Mouse (Mus musculus) Patski (cell line): ENCODE measurements around the gene Psmd11. TPM values are rescaled to one million over a fixed set of nuclear protein-coding genes. Genes with fewer than 3 reads are reported as not detected.
A peak's percentile ranks its signal among the peaks of the same experiment; 100 is the strongest.
"Not testable (repeated sequence)": the region's sequence is repeated elsewhere in the genome, so short reads cannot be mapped to it uniquely, and the experiment has no call there.

Source experiments
- ATAC-seq: fragments of 100-300 bp; one replicate; pipeline ENCODE4 v1.8.0; 2021
- CTCF ChIA-PET: fragments of 350-600 bp; sonication (Branson Sonifier 250); formaldehyde crosslinking; loops from one replicate; lab custom pipeline; 2022; ENCODE audit warnings: inconsistent platforms; lab: Charles Lee
- POLR2A ChIA-PET: fragments of 350-600 bp; sonication (Branson Sonifier 250); formaldehyde crosslinking; loops from one replicate; lab custom pipeline; 2022; ENCODE audit warnings: antibody characterized with exemption, inconsistent platforms; lab: Charles Lee
- DNase-seq: peaks from one replicate; pipeline ENCODE4 v3.0.0-alpha.2; 2011; ENCODE audit warnings: low read depth, low spot score
- H3K27me3 ChIP-seq: fragments of 371-371 bp; one replicate; pipeline ENCODE4 v1.5.1; 2021
- CTCF ChIP-seq: fragments of 100-300 bp; IDR thresholded peaks from one replicate; pipeline ENCODE4 v1.5.1; 2021
- in situ Hi-C: fragments of 300-500 bp; cut with MboI; formaldehyde crosslinking; loops from 3 replicates; pipeline ENCODE4 v1.11.1; 2018; ENCODE audit warnings: low pct_unique_long_range_greater_than_20kb, mixed read lengths
- polyA plus RNA-seq: library from polyadenylated mRNA; unstranded; gene quantifications from one replicate; pipeline ENCODE4 v1.2.3, GENCODE M21; 2021

Psmd11 gene
- polyA plus RNA-seq, 1 experiment from 2014 or later, result 133 TPM

DNA sequence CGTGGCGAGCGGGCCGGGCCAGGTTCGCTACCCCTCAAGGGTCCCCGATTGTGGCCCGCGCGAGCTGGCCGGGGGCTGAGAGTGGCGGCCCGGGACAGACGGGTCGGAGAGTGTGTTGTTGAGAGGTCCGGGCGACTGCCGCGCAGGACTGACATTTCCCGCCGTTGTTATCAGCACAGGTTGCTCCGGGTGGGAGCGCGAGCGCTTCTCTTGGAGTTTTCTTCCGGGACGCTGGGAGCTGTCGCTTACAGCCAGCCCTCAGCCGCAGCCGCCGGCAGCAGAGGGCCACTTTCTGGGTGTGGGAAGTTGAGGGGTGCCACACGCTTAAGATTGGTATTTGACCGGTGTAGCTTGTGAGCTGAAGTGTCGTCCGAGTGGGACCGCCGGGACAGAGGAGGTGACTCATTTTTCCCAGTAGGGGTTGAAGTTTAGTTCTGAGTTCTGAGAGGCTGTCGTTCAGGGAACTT is 627 bp downstream of the Psmd11 start:
- TF ChIP-seq CTCF, result no peak
- ATAC-seq (peak; percentile 31), DNase-seq (no peak)
- in situ Hi-C loops, result loop anchor here (5.0 kb wide), 1 partner anchor 233 kb away; no protein-coding TSS in a partner anchor
- ChIA-PET CTCF (interaction anchor here (1.1 to 1.6 kb wide), 3 partner anchors 10 to 20 kb away, joined by 4 to 5 read pairs (median 4); no protein-coding TSS in a partner anchor), POLR2A (interaction anchor here (0.6 to 1.0 kb wide), 3 partner anchors 8 to 804 kb away, joined by 3 to 7 read pairs (median 6); no protein-coding TSS in a partner anchor)
- H3K27me3 ChIP-seq, result no peaks in the 10 kb centered on the region

DNA sequence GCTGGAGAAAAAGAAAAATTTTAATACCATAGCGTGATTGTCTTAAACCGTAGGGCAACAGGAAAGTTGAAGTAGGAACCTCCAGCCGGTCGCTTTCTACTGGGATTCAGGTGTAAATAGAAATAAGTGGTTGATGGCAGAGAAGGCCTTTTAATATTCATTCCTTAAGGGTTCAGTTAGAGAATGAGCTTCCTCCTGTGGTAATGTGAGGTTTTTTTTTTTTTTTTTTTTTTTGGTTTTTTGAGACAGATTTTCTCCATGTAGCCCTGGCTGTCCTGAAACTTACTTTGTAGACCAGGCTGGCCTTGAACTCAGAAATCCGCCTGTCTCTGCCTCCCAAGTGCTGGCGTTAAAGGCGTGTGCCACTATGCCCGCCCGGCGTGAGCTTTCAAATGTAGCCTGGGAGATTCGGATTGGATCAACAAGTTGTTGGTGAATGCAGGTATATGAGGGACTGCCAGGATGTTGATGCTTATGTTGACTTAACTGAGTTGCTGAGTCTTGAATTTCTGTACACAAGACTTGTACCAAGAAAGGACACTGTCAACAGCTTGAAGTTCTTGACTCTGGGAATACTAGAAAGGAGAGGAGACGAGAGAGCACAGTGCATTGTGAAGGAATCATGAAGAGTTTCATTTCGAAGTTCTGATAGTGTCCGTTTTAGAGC is 1.2 kb downstream of the Psmd11 start:
- ATAC-seq, result no peak

DNA sequence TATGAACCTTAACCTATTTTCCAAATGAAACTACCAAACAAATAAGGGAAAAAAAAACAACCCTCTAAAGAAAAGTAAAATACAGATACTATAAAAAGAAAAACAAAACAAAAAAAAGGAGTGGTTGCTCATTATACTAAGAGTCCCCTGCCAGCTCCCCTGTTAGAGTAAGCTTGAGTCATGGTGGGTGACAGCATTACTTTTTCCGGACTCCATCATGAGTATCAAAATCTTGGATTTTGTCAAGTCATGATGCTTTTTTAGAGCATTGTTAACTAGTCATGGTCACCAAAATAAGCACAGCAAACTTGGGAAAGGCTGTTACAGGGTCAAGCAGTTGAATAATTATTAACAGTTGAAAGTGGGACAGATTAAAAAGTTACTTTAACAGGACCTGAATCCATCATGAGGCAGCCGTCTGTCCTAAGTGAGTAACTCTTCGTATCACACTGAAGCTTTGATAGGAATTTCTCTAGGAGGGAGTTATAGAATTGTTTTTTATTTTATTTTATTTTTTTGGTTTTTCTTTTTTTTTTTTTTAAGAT is 2.0 kb downstream of the Psmd11 start:
- DNase-seq (no peak), ATAC-seq (no peak)
- in situ Hi-C loops, result no loop called here
- no peaks in the 10 kb centered on the region for H3K27me3 ChIP-seq
- ChIA-PET CTCF (interaction anchor here (1.6 kb wide), 1 partner anchor 16 kb away, joined by 5 read pairs; no protein-coding TSS in a partner anchor), POLR2A (no interaction called here)
- TF ChIP-seq CTCF, result peak; percentile 15

More for the DNA sequence above, 1.2 kb downstream of the Psmd11 start:
- no peak for DNase-seq
- no peaks in the 10 kb centered on the region for H3K27me3 ChIP-seq
- ChIA-PET POLR2A (interaction anchor here (0.6 to 1.0 kb wide), 3 partner anchors 9 to 803 kb away, joined by 3 to 7 read pairs (median 6); no protein-coding TSS in a partner anchor), CTCF (interaction anchor here (1.1 to 1.6 kb wide), 2 partner anchors 9 to 17 kb away, joined by 4 to 5 read pairs; no protein-coding TSS in a partner anchor)
- no peak for TF ChIP-seq CTCF
- in situ Hi-C loops, result loop anchor here (5.0 kb wide), 1 partner anchor 233 kb away; no protein-coding TSS in a partner anchor

DNA sequence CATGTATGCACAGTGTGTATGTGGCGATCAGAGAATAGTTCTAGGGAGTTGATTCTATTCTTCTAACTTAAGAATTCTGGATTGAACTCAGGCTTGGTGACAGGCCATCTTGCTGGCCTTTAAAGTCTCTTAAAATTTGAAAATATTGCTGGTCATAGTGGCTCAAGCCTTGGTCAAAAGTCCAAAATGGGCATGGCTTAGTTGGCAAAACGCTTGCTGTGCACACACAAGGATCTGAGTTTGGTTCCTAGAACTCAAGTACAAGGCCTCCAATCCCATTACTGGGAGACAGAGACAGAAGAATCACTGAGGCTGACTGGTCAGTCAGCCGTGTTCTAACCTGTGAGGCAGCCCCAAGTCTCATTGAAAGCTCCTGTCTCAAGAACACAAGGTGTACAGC is 18.5 kb downstream of the Psmd11 start:
- ChIA-PET POLR2A (no interaction called here), CTCF (interaction anchor here (1.3 kb wide), 1 partner anchor 17 kb away, joined by 5 read pairs; no protein-coding TSS in a partner anchor)
- in situ Hi-C loops, result no loop called here
- no peak for TF ChIP-seq CTCF
- ATAC-seq (no peak), DNase-seq (no peak)
- H3K27me3 ChIP-seq, result no peaks in the 10 kb centered on the region

DNA sequence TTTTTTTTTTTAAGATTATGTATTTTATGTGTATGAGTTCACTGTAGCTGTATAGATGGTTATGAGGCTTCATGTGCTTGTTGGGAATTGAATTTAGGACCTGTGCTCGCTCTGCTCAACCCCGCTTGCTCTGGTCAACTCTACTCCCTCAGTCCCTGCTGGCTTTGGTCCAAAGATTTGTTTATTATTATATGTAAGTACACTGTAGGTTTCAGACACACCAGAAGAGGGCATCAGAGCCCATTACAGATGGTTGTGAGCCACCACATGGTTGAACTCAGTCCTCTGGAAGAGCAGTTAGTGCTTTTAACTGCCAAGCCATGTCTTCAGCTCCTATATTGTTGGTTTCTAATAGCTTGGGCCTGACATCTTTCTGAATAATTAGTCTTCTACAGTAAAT is 21.4 kb downstream of the Psmd11 start:
- CTCF ChIA-PET, result interaction anchor here (1.2 to 1.9 kb wide), 2 partner anchors 9 to 13 kb away, joined by 3 to 5 read pairs; no protein-coding TSS in a partner anchor
- DNase-seq (no peak), ATAC-seq (no peak)

DNA sequence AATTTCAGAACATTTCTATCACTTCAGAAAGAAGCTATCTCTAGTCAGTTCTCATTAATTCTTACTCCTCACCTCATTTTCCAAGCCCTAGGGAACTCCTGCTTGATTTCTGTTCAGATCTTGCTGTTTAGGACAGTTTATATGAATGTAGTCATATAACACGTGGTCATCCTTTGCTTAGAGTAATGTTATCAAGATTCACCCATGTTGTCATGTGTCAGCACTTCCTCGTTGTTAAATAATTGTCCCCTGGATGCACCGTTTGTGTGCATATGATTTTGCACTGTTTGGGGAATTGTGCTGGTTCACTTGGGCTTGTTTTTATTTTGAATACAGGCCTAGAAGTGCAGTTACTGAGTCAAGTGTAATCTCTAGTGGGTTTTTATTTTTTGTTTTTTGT is 23.8 kb downstream of the Psmd11 start:
- TF ChIP-seq CTCF, result no peak
- CTCF ChIA-PET, result interaction anchor here (1.8 kb wide), 1 partner anchor 10 kb away, joined by 4 read pairs; no protein-coding TSS in a partner anchor
- POLR2A ChIA-PET, result interaction anchor here (0.6 to 0.7 kb wide), 4 partner anchors 97 to 731 kb away, joined by 3 to 9 read pairs (median 4); no protein-coding TSS in a partner anchor
- H3K27me3 ChIP-seq, result no peaks in the 10 kb centered on the region
- DNase-seq (no peak), ATAC-seq (no peak)
- in situ Hi-C loops, result loop anchor here (25.0 kb wide), 1 partner anchor 360 kb away; the partner anchor contains the start of gene Tmem98

More for the DNA sequence above, 21.4 kb downstream of the Psmd11 start:
- POLR2A ChIA-PET, result no interaction called here
- H3K27me3 ChIP-seq, result no peaks in the 10 kb centered on the region
- in situ Hi-C loops, result loop anchor here (25.0 kb wide), 1 partner anchor 362 kb away; the partner anchor contains the start of gene Tmem98
- TF ChIP-seq CTCF, result no peak

DNA sequence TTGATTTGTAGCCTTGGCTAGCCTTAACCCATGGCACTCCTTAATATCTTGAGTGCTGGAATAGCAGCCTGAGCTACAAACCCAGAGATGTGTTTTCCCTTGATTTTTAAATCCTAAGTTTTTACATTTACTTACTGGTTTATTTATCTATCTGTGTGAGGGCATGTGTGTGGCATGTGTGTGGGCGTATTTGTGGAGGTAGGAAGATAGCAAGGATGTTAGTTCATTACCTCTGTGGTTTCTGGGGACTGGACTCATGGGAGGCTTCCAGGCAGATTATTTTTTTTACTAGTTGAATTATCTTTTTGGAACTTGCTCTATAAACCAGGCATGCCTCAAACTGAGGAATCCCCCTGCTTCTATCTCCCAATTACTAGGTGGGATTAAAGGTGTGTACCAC is 24.8 kb downstream of the Psmd11 start:
- in situ Hi-C loops, result loop anchor here (25.0 kb wide), 1 partner anchor 359 kb away; the partner anchor contains the start of gene Tmem98
- TF ChIP-seq CTCF, result no peak
- no peak for ATAC-seq
- DNase-seq, result no peak
- ChIA-PET POLR2A (no interaction called here), CTCF (no interaction called here)
- H3K27me3 ChIP-seq, result no peaks in the 10 kb centered on the region

DNA sequence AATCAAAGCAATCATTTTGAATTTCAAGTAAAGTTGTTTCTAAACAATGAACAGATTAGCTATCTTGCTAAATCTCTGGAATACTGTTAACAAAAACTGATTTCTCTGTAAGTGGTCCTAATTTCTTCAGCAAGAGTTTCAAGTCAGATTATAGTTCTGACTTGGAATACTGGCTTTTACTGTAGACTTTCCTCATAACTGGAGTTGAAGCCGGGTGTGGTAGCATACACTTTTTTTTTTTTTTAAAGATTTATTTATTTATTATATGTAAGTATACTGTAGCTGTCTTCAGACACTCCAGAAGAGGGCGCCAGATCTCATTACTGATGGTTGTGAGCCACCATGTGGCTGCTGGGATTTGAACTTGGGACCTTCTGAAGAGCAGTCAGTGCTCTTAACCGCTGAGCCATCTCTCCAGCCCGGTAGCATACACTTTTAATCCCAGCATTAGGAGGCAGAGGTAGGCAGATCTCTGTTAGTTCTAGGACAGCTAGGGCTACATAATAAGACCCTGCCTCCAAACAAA is 35.3 kb downstream of the Psmd11 start:
- CTCF ChIA-PET, result interaction anchor here (0.8 to 1.4 kb wide), 3 partner anchors 12 to 216 kb away, joined by 3 read pairs; no protein-coding TSS in a partner anchor
- POLR2A ChIA-PET, result interaction anchor here (0.6 kb wide), 2 partner anchors 100 to 236 kb away, joined by 3 read pairs; no protein-coding TSS in a partner anchor
- not testable (repeated sequence) for H3K27me3 ChIP-seq, ATAC-seq, DNase-seq
- peak; percentile 53 for TF ChIP-seq CTCF
- in situ Hi-C loops, result loop anchor here (5.0 to 25.0 kb wide), 3 partner anchors 99 to 349 kb away; partner anchors contain the start of gene Tmem98

DNA sequence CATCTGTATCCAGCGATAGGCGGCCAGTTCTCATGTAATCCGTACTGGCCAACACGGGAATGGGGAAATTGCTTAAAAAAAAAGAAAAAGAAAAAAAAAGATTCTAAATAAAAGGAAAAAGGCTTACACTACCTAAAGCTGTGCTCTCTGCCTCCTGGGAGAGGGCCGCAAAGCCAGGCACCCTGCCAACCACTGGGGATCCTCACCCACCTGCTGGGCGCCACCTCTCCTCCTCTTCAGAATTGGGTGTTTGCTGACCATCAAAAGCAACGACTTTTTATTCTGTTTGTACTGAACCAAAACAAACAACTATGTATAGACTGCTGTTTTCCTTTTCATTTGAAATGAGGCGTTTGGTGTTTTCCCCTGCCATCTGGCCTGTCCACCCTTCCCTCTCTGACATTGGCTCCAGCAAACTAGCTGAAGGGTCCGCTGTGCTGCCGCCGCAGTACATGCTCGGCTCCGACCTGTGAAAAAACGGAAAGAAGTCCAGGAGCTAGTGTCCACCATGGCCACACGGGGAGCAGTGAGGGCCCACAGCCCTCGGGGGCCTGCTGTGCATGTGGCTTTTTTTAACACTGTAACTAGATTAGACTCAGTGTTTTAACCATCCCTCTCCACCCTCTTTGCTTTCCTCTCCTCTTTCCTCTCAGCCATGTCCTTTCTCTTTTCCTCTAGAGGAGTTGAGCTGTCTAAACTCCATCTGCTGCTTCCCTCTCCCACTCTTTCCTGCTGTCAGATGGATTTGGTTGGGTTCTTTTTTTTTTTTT is 43.6 kb downstream of the Psmd11 start:
- H3K27me3 ChIP-seq, result no peaks in the 10 kb centered on the region
- ChIA-PET CTCF (no interaction called here), POLR2A (no interaction called here)
- in situ Hi-C loops, result loop anchor here (25.0 kb wide), 1 partner anchor 340 kb away; the partner anchor contains the start of gene Tmem98
- TF ChIP-seq CTCF, result no peak
- DNase-seq, result no peak
- no peak for ATAC-seq
